Mouse (Mus musculus): ENCODE data around the gene Oaz2.
"Not testable (repeated sequence)": the region's sequence is repeated elsewhere in the genome, so short reads cannot be mapped to it uniquely, and the experiment has no call there.

The Oaz2 gene

DNA sequence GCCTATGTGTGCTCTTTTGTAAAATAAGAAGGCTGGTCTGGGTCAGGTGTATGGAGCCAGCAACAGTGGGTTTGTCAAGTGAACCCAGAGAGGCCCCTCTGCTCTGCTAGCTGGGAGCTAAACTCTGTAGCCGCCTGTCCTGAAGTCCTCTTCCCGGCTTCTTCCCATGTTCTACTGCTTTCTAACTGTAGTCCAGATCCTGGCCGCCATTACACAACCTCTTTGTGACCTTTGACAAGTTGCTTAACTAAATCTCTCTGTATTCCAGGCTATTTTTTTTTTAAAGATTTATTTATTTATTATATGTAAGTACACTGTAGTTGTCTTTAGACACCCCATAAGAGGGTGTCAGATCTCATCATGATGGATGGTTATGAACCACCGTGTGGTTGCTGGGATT lies 14.1 kb upstream of the Oaz2 start:
- DNase-seq, result no peak

DNA sequence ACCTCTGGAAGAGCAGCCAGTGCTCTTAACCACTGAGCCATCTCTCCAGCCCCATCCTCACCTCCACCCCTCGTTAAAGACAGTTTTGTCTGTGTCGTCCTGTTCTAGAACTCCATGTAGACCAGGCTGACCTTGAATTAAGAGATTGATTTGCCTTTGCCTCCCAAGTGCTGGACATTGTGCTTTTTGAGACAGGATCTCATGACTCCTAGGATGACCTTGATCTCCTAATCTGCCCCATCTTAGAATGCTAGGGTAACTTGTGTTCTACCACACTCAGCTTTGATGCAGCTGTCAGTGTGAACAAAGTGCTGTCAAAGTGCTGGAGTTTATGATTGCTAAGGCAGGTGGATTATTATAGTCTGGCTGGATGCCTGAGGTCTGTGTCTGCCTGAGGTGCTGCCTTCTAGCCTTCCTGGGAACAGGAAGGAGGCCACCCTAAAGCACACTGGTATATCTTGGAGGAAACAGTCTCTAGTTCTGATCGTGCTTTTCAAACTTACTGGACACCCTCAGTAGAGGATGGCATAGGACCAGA lies 13.0 kb upstream of the Oaz2 start:
- DNase-seq, result no peak

DNA sequence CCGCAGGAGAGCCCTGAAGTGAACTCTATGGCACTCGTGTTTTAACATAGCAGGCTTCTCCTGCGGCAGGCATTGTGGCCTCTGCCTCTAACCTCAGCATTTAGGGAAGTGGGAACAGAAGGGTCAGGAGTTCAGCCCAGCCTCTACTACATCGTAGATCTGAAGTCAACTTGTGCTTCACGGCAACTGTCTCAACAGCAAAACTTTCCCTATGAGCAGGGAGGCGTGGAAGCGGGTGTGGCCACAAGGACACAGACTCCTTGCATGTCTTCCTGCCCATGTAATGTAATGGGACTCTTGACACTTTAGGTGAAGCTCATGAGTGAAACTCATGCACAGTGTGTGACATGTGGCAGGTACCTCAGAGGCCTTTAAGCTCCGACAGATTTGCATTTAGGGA lies 12.3 kb upstream of the Oaz2 start:
- DNase-seq, result no peak

DNA sequence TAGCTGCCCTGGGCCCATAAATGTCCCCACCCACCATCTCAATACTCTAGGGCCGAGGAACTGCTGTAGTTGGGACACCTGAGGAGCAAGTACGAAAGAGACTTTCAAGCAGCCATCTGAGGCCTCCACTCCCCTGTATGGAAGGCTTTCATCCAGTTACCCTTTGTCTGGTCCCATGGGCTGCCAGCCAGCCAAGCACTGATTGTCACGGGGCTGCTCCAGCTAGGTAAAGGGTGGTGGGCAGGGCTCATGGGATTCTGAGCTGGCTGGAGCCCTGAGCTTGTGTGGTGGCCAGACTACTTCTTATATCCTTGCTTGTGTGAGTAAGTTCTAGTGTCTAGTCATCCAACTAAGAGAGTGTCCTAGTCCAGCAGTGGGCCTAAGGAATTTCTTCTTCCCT lies 10.6 kb upstream of the Oaz2 start:
- no peak for DNase-seq

DNA sequence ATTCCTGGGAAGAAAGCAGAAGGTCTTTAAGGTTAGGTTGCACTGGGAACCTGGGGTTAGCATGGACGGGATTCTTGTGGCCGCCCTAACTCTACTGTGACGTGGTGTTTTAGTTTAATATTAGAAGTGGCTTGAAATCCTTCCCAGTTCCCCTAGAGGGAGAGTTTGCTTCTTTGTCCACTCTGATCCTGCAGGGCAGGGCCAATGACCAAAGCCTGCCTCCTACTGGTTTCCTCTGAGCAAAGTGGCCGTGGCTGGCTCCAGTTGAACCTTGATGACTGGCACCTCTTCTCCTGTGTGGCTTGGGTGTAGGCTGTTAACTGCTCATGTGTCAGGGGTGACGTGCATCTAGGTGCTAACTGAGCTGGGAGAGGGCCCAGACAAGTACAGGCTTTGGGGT lies 6.8 kb upstream of the Oaz2 start:
- DNase-seq, result no peak

DNA sequence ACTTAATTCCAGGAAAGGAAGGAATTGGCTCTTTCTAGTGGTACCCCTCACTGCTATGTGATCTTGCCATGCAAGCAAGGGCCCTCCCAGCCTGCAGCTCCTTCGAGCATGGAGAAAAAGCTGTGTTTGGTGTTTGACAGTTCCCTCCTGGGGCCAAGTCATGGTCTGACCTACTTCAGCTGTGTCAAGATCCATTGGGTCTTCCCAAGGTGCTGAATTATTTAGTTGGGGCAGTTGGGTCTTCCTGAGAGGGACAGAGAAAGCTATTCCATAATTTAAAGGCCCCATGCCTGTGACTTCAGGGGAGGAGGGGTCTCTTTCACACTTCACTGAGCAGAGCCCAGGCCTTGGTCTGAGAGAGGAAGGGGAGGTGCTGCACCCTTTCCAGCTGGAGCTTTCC lies 6.3 kb upstream of the Oaz2 start:
- DNase-seq, result no peak

DNA sequence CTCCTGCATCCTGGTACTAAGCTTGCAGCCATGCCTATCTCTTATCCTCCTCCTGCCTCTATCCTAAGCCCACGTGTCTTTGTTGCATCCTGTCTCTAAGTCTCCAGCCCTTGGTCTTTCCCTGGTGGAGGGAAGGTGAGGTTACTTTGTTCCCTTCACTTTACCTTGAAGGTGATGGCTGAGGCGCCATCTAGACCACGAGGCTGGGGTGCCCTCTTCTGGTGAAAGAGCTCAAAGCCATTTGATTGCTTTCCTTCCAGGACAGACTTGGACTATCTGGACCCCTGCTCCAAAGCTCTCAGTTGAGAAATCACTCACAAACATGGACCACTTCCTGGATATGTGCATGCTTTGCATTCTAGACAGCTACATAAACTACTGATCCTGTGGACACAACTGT lies 3.6 kb upstream of the Oaz2 start:
- no peak for DNase-seq

DNA sequence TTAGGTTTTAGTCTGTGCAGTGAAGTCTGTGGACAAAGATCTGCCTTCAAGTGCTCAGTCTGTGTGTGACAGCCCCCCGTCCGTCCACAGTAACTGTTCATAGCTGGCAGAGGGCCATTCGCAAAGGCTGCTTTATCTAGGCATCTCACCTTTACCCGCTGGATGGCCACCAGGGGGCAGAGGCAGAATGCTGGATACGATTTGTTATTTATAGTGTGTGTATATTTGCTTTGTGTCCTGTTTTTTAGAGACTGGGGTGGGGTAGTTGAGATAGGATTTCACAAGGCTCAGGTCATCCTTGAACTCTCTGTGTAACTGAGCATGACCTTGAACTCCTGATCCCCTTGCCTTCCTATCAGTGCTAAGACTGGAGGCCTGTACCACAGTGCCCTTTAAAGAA lies 1.8 kb upstream of the Oaz2 start:
- peak; percentile 57 for DNase-seq

DNA sequence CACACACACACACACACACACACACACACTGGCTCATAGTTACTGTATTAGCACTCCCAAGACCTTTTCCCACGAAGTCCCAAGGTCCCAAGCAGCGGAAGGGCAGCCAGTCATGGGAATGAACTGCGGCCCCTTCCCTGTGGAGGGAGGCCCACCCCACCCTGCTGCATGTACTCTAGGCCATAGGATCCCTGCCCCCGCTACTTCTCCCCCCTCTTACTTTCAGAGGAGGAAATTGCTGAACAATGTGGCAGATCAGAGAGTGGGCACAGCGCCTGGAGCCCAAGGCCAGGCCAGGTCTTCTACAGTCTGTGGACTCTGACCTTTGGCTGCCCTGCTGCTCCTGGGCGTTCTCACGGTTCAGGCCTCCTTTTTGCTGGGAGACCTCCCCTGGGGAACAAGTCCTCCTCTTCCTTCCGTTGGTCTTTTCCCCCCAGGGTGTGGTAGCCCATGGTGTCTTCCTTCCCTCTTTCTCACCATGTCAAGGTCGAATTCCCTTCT lies 3.7 kb downstream of the Oaz2 start:
- DNase-seq, result no peak

DNA sequence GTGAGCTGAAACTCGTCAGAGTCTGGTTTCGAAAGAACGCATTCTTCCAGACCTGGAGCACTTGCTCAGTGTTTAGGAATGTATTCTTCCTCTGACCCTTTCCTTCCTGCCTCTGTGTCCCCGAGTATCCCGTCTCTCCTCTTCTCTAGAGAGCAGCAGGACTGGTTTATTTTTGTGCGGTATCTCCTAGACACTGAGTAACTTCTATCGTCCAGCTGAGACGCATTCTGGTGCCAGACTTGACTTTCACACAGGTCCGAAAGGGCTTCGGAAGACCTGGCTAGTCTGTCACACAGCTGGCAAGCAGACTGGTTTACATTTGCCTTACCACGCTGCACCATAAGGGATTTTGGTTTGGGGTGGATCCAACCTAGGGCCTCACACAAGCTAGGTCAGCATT lies 5.2 kb downstream of the Oaz2 start:
- DNase-seq, result no peak

DNA sequence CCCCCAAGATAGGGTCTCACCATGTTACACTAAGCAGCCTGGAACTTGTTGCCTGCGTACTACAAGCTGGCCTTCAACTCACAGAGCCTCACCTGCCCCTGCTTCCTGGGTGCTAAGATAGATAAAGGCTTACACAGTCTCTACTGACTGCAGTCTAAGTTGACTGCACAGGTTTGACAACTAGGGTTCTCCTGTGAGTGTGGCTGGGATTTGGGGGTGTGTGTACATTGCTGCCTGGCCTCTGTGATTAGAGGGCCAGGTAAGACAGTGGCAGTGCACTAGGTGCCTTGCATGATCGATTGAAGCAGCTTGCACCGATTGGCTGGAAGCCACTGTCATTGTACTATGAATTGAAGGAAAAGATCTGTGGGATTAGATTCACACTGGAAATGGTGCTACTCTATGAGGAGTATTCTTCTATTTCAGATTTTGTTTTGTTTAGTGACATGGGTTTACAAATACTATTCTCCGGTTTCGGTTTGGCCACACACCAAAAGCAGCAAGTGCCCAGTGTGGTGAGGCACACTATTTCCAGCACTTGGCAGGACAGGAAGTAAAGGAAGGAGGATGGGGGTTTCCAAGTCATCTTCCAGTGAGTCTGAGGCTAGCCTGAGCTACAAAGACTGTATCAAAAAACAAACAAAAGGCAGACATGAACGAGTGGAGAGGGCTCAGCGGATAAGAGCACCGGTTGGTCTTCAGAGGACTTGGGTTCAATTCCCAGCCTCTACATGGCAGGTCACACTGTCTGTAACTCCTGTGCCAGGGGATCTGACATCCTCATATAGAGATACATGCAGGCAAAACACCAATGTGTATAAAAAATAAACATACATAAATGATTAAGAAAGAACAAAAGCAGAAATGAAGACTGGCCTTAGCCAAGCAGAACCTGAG lies 7.9 kb downstream of the Oaz2 start:
- peak; percentile 48 for DNase-seq

DNA sequence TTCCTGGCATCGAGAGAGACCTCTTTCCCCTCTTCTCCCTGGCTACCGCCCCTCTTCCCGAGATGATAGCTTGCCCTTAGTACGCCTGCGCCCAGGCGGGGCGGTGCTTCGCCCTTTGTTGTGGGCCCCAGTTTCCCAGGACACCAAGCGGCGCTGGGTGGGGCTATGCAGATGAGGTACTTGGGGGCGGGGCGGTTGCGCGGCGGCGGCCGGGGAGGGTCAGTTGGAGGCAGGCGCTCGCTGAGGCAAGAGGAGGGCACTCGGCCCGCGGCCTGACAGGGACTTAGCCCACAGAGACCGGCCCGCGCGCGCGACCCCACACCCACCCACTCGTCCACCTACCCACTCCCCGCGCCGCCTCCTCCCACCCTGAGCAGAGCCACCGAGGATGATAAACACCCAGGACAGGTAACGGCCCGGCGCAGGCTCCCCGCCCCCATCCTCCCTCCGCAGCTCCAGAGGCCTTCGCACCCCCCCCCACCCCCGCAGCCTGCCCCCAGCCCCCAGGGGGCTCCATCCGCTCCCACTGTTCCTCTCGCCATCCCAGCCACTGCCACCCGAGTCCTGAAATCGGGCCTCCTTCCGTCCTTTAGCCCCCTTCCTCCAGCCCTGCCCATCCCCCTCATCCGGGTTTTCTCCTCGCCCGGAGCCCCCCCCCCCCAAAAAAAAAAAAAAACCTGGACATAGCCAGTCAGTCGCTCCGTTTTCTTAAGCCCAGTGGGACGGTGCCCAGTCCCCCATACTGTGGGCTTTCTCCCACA lies 8.7 kb downstream of the Oaz2 start:
- peak; percentile 97 for DNase-seq

DNA sequence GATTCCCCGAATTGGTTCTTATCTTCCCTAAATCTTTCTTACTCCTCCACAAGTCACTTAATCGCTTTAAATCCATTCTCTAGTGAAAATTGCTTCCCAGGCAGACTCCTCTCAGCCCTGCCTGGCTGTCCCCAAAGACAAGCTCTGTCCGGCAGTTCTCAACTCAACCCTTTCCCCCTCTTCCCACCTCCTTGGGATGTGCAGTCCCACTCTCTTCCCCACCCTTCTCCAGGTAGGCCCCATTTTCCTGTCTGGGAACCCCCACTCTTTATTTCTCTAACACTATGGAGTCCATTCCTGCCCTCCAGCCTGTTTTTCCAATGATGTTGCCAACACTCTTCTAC lies 9.3 kb downstream of the Oaz2 start:
- peak; percentile 36 for DNase-seq

DNA sequence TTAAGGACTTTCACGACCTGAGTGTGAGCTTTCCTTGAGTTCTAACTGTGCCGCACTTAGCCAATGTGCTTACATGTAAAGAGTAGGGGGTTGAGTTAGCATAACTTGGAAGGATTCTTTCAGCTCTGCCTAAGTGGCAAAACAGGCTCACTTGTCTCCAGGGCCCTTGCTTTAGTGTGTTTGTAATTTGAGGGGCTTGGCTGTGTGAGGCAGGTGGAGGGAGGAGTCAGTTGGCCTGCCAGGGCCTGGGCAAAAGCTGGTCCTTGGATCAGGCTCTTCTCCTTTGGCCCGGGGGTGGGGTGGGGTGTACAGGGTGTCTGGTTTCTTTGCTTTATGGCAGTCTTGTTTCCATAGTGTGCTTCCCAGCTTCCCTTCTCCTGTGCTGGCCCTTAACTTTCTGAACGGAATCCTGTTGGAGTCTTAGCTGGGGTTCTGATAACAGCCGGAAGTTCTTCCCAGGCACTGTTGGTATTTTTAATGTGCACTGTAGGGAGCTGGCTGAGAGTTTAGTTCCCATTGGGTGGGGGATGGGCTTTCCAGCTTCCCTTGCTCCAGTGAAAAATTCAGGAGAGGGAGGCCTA lies 11.5 kb downstream of the Oaz2 start:
- DNase-seq, result peak; percentile 41

DNA sequence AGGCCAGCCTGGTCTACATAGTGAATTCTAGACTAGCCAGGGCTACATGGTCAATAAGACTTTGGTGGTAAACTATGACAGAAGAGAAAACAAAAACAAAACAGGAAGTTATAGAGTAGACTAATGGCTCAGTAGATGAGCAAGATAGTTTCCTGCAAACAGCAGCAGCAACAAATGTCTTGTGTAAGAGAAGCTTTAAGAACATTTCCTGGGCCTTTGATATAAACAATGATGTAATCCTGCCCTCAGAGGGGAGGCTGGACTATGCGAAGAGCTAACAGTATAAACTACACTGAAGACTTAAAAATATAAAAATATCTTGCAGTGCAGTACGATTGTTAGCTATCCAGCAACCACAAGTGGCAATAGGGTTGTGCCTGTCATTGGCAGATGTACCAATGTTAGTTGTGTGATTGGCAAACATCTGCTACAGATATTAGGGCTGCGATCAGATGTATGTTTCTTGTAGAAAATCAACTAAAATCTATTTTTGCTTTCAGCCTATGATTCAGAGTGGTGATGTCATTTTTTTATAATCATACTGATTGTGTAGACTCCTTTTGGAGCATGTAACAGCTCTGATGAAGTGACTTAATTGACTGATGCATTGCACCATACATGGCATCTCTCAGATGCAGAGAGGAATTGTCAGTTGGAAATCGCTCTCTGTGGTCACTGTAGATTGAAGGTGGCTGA lies 13.3 kb downstream of the Oaz2 start:
- DNase-seq, result no peak

DNA sequence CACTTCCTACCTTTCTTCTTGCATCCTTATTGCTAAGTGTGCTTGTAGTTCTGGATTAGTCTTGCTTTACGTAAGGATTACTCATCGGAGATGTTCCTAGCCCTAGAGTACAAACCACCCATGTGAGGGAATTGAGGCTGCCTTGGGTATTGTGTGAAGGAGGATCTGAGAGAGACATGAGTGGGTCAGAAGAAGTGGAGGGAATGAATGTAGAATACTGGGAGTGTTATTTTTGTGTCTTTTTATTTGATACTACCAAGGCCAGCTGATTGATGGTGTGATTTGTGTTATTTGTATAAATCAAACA lies 13.8 kb downstream of the Oaz2 start:
- no peak for DNase-seq

DNA sequence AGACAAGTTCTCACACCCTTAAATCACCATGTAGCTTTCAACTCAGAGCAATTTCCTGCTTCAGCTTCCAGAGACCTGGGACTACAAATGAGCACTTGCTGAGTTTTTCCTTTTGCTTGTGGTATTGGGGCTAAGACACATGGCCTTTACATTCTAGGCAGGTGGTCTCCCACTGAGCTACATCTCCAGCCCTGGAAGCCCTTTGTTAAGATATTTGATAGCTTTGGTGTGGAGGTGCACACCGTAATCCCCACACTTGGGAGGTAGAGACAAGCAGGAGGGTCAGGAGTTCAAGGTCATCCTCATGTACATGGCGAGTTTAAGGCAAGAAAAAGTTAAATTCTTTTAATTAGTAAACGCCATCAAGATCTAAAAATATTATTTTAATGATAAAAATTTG lies 14.4 kb downstream of the Oaz2 start:
- DNase-seq, result no peak

DNA sequence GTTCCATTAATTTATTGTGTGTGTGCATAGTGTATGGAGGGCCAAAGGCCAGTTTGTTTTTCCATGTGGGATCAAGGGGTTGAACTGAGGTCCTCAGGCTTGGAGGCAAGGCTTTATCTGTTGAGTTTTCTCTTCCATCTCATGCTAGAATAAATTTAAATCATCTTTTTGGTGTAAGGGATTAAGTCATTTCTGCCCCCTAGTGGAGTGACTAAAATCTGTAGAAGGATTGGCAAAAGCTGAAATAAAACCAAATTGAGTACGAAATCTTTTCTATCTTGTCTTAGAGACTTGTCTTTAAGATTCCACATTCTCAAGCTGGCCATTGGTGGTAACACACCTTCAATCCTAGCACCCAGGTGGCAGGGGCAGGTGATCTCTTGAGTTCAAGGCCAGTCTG lies 15.2 kb downstream of the Oaz2 start:
- no peak for DNase-seq

DNA sequence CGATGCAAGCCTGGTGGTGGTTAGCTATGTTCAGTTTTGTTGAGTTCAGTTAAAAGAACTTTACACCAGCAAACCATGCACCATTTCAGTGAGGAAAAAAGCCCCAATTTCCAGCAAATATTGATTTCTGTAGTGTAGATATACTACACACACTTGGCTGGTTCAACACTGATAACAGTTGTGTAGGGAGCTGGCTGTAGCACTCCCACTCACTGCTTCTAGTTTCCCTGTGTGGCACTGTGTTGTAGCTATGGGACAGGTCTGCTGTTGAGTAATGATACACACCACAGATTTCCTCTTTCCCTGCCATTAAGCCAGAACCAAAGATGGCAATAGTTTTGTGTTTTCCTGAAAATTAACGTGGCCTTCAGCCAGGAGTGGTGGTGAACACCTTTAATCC lies 16.9 kb downstream of the Oaz2 start:
- no peak for DNase-seq

DNA sequence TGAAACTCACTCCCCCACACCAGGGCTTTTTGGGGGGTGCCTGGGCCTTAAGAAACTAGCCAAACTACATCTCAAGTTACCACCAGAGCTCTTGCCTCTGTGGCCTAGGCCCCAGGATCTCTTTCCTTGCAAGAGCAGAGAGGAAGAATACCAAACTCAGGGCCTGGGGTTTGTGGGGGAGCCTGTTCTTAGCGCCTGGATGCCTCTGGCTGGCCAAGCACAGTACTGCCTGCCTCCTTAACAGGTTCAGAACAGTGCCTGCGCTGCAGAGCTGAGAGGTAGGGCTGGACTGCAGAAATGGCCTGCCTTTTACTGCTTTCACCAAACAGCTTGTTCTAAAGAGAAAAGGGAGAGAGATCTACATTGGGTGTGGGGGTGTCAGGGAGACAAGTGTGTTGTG lies 22.1 kb downstream of the Oaz2 start:
- DNase-seq, result not testable (repeated sequence)

DNA sequence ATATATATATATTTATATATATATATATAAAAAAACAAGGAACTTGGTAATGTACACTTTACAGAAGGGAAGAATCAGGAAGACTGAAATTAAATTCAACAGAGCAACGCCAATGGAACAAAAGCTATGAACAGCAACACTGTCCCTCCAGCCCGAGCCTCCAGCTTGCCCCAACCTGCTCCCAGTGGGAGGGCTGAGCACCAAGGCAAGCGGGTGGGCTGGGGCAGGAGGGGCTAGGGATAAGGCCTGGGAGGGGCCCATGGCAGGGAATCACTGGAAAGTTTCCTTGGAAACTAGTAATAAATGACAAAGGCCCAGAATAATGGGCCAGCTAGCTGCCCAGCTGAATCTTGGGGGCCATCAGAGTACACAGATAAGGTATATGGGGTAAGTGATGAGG lies 24.7 kb downstream of the Oaz2 start:
- no peak for DNase-seq

DNA sequence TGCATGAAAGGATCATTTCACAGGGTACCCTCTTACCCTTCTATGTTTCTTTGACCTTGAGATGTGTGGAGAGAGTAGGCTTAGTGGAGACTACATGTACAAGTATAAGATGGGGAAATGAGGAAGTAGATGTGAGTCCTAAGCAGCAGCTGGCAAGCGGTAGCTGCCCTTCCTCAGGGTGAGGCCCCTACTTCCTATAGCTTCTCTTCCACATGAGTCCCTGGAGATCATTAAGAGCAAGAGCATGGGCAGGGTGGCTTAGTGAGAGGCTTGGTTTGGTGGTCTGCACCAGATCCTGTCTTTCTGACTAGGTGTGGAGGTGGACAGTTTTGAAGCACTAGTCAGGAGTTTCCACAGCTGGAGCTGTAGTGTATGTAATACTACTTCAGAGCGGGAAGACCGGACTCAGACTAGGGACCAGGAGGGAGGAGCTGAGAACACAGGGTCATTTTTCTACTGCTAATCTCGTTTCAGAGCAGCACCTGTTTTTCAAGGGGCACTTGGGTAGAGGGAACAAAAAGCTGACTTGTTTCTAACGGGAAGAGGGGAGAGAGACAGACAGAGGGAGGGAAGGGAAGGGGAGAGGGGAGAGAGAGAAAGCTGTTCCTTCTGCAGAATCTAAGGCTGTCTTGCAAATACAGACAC lies 25.3 kb downstream of the Oaz2 start:
- no peak for DNase-seq

DNA sequence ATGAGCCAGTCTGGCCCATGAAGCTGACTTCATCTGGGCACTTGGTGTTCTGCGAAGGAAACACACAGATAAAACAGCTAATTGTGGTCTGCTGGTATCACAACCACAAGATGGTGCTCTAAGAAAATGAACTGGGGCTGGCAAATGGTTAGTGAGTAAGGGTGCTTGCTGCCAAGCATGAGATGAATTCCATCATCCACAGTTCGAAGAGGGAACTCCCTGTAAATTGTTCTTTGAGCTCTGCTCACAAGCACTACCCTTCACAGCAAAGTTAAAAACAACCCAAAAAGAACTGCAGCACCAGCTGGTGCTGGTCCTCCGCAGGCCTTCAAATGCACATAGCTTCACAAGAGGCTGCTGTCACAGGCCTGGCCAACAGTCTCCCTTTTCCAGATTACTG lies 27.8 kb downstream of the Oaz2 start:
- peak; percentile 66 for DNase-seq

All from cerebellum, adult 9-11 months (tissue).